Mouse (Mus musculus) kidney, adult 2 months (tissue): ENCODE measurements around the gene Smug1.
A peak's percentile ranks its signal among the peaks of the same experiment; 100 is the strongest.

Experiments
- CTCF ChIP-seq: fragments of 200-500 bp; conservative IDR thresholded peaks from 2 replicates; pipeline ENCODE4 v1.5.1; 2011; ENCODE audit warnings: low read depth, mild to moderate bottlenecking, control low read depth, low read length, moderate library complexity, mixed read lengths; ENCODE audit not compliant: insufficient read depth, insufficient read length
- POLR2A ChIP-seq: fragments of 200-500 bp; IDR thresholded peaks from one replicate; pipeline ENCODE4 v1.6.1; 2011; ENCODE audit warnings: low read depth, low read length, control low read depth

GRCm38 (mm10) chr15:103182166-103182790 lies 15.4 kb upstream of the Smug1 start:
- TF ChIP-seq CTCF, result peak; percentile 92
- TF ChIP-seq POLR2A, result no peak
